Mouse (Mus musculus) myocyte (in vitro differentiated cells): ENCODE data around the gene Acsbg1. TPM values are rescaled to one million over a fixed set of nuclear protein-coding genes. Genes with fewer than 3 reads are reported as not detected.

Experiments
- H3K27me3 ChIP-seq: one replicate; pipeline ENCODE4 v1.6.1; 2011; ENCODE audit not compliant: control insufficient read depth, insufficient read depth, insufficient read length
- H3K36me3 ChIP-seq: one replicate; pipeline ENCODE4 v1.6.1; 2011; ENCODE audit not compliant: control insufficient read depth, insufficient read depth
- H3K4me2 ChIP-seq: one replicate; pipeline ENCODE4 v1.6.1; 2011; ENCODE audit warnings: low read depth, control low read depth
- H3K4me3 ChIP-seq: one replicate; pipeline ENCODE4 v1.5.1; 2011; ENCODE audit warnings: mild to moderate bottlenecking, control low read depth, moderate library complexity
- H3K79me2 ChIP-seq: one replicate; pipeline ENCODE4 v1.6.1; 2011; ENCODE audit not compliant: control insufficient read depth, insufficient read depth
- H3ac ChIP-seq: one replicate; pipeline ENCODE4 v1.6.1; 2011; ENCODE audit not compliant: control insufficient read depth, insufficient read length
- CEBPB ChIP-seq: IDR thresholded peaks from 2 replicates; pipeline ENCODE4 v1.6.1; 2011; ENCODE audit warnings: mild to moderate bottlenecking, moderate library complexity; ENCODE audit not compliant: poor library complexity, insufficient read depth, severe bottlenecking
- E2F4 ChIP-seq: IDR thresholded peaks from one replicate; pipeline ENCODE4 v1.6.1; 2011; ENCODE audit warnings: mild to moderate bottlenecking, control low read depth, moderate library complexity; ENCODE audit not compliant: insufficient read depth
- MAX ChIP-seq: IDR thresholded peaks from one replicate; pipeline ENCODE4 v1.6.1; 2011; ENCODE audit warnings: low read depth, mild to moderate bottlenecking, control low read depth
- MYOD1 ChIP-seq, 3 experiments: IDR thresholded peaks; one replicate each; pipeline ENCODE4 v1.6.1; 2011; ENCODE audit warnings: control low read depth in 2 of 3, low read depth in 2 of 3, mild to moderate bottlenecking in 2 of 3, moderate library complexity in 1 of 3; ENCODE audit not compliant: insufficient read length in 2 of 3, control insufficient read depth in 1 of 3
- MYOG ChIP-seq, 3 experiments: IDR thresholded peaks; one replicate each; pipeline ENCODE4 v1.6.1; 2011; ENCODE audit warnings: control low read depth in 2 of 3, low read depth in 2 of 3, mild to moderate bottlenecking in 2 of 3; ENCODE audit not compliant: insufficient read length in 2 of 3, control insufficient read depth in 1 of 3, insufficient read depth in 1 of 3
- POLR2A ChIP-seq: IDR thresholded peaks from one replicate; pipeline ENCODE4 v1.6.1; 2011; ENCODE audit warnings: low read depth, mild to moderate bottlenecking, control low read depth, moderate library complexity; ENCODE audit not compliant: insufficient read length
- POLR2AphosphoS2 ChIP-seq: IDR thresholded peaks from one replicate; pipeline ENCODE4 v1.6.1; 2011; ENCODE audit warnings: low read depth, control low read depth; ENCODE audit not compliant: insufficient read length
- REST ChIP-seq: IDR thresholded peaks from one replicate; pipeline ENCODE4 v1.6.1; 2011; ENCODE audit warnings: mild to moderate bottlenecking, control low read depth, moderate library complexity; ENCODE audit not compliant: insufficient read depth, insufficient read length
- SRF ChIP-seq: IDR thresholded peaks from one replicate; pipeline ENCODE4 v1.6.1; 2011; ENCODE audit warnings: low read depth; ENCODE audit not compliant: control insufficient read depth, insufficient read length
- TCF12 ChIP-seq: IDR thresholded peaks from one replicate; pipeline ENCODE4 v1.6.1; 2011; ENCODE audit warnings: mild to moderate bottlenecking, control low read depth; ENCODE audit not compliant: poor library complexity, insufficient read depth, severe bottlenecking
- TCF3 ChIP-seq: IDR thresholded peaks from one replicate; pipeline ENCODE4 v1.6.1; 2011; ENCODE audit warnings: low read depth, control low read depth; ENCODE audit not compliant: insufficient read length
- USF1 ChIP-seq: IDR thresholded peaks from one replicate; pipeline ENCODE4 v1.6.1; 2011; ENCODE audit warnings: low read depth, mild to moderate bottlenecking, control low read depth, moderate library complexity
- polyA plus RNA-seq: library from polyadenylated mRNA; unstranded; fragments of >200 nt; fragmentation: generic; extraction: Trizol; gene quantifications from one replicate; pipeline ENCODE4 v1.2.1, GENCODE M21; 2012; ENCODE audit warnings: missing spikeins

Acsbg1 gene
- polyA plus RNA-seq, 1 experiment, result 48.0 TPM

DNA sequence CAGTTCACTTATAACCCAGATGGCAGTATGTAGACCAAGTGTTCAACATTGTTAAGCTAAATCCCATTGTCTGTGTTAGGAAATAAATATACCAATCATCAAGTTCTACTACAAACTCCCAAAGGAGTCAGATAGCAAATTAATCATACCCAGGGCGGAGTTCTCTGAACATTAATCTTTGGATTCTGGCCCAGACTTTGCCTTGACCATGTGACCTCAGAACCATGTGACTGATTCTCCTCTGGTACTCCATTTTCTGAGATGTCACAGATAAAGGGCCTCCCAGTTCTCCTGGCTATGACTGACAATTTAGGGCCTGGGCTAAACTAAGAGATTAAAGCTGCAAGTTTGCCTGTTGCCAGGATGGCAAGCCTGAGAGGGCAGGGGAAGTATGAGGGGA is 12.3 kb downstream of the Acsbg1 start:
- H3K27me3 ChIP-seq, result no peaks in the 10 kb centered on the region
- H3ac ChIP-seq, result no peak overlapping the region
- H3K4me3 ChIP-seq, result no peak overlapping the region
- TF ChIP-seq POLR2AphosphoS2 (no peak), USF1 (peak; percentile 98)
- H3K79me2 ChIP-seq, result no peaks in the 10 kb centered on the region
- H3K36me3 ChIP-seq, result no peaks in the 10 kb centered on the region
- no peak overlapping the region for H3K4me2 ChIP-seq

DNA sequence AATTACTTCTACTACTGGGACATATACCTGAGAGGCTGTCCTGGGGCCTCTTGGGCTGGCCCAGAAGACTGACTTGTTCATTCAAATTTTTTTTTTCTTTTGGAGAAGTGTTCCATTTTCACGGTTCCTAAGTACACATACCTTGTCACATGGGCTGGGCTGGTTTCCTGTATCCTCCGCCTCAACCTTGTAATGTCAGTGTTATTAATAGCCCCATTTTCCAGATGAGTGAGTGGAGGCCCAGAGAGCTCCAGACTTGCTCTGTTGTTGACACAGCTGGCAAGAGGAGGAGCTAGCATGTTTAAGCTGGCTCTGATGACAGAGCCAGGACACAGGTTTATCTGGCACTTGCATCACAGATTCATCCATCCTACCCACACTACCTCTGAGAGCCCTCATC is 14.2 kb downstream of the Acsbg1 start:
- TF ChIP-seq CEBPB (peak; percentile 57), POLR2A (no peak), POLR2AphosphoS2 (no peak), E2F4 (no peak), MAX (no peak), MYOD1 (IDR thresholded peaks at IDR 0.05; ENCODE audit: control insufficient read depth in 1 of 3, insufficient read length in 2 of 3, low read depth in 2 of 3) (peak in 1 of 3 experiments; percentile 58), TCF12 (no peak), USF1 (peak; percentile 22), TCF3 (no peak), REST (no peak)
- Histone ChIP-seq H3K36me3 (no peaks in the 10 kb centered on the region), H3ac (no peak overlapping the region), H3K27me3 (no peaks in the 10 kb centered on the region), H3K4me3 (no peak overlapping the region), H3K4me2 (peak overlapping the region; percentile 22), H3K79me2 (no peaks in the 10 kb centered on the region)

DNA sequence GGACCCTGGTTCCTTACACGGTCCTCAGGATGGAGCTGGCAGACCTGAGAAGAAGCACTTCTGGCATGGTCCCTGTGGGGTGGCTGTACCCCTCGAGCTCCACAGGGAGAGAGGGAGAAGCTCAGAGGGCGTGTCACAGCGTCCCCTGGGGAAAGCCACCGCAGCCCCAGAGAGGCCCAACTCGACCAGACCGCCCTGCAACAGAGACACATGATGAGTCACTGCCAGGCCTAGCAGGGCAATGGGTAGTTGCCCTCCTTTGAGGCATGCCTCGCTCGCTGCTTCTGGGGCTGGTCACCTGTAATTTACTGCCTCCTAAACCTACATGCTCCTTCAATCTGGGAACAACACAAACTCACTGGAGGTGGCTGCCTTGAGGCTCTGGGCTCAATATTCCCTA is 15.4 kb downstream of the Acsbg1 start:
- no peak overlapping the region for H3K4me3 ChIP-seq
- H3K4me2 ChIP-seq, result peak overlapping the region; percentile 38
- no peaks in the 10 kb centered on the region for H3K36me3 ChIP-seq
- no peak overlapping the region for H3ac ChIP-seq
- no peaks in the 10 kb centered on the region for H3K27me3 ChIP-seq
- peaks cover 3% of the 10 kb centered on the region for H3K79me2 ChIP-seq
- TF ChIP-seq POLR2A (peak; percentile 11), MAX (no peak)

GRCm38 (mm10) chr9:54645530-54645929 is 16.1 kb downstream of the Acsbg1 start:
- Histone ChIP-seq H3K27me3 (no peaks in the 10 kb centered on the region), H3K36me3 (no peaks in the 10 kb centered on the region), H3K4me2 (peak overlapping the region; percentile 38), H3K79me2 (peaks cover 10% of the 10 kb centered on the region), H3K4me3 (no peak overlapping the region), H3ac (no peak overlapping the region)
- no peak for TF ChIP-seq E2F4

GRCm38 (mm10) chr9:54643179-54643578 is 18.5 kb downstream of the Acsbg1 start:
- no peak overlapping the region for H3ac ChIP-seq
- H3K36me3 ChIP-seq, result no peaks in the 10 kb centered on the region
- H3K4me2 ChIP-seq, result peak overlapping the region; percentile 25
- H3K79me2 ChIP-seq, result peaks cover 14% of the 10 kb centered on the region
- TF ChIP-seq CEBPB, result no peak
- no peak for TF ChIP-seq E2F4
- no peak for TF ChIP-seq SRF
- TF ChIP-seq REST, result no peak
- TF ChIP-seq TCF12, result no peak
- TF ChIP-seq MYOD1 (IDR thresholded peaks at IDR 0.05; ENCODE audit: control insufficient read depth in 1 of 3, insufficient read length in 2 of 3, low read depth in 2 of 3), result no peak
- TF ChIP-seq POLR2A, result no peak
- no peak for TF ChIP-seq POLR2AphosphoS2
- TF ChIP-seq TCF3, result no peak
- TF ChIP-seq MYOG (IDR thresholded peaks at IDR 0.05; ENCODE audit: control insufficient read depth in 1 of 3, insufficient read depth in 1 of 3, insufficient read length in 2 of 3, low read depth in 2 of 3), result no peak
- no peak for TF ChIP-seq USF1
- TF ChIP-seq MAX, result no peak
- H3K4me3 ChIP-seq, result no peak overlapping the region
- no peaks in the 10 kb centered on the region for H3K27me3 ChIP-seq

DNA sequence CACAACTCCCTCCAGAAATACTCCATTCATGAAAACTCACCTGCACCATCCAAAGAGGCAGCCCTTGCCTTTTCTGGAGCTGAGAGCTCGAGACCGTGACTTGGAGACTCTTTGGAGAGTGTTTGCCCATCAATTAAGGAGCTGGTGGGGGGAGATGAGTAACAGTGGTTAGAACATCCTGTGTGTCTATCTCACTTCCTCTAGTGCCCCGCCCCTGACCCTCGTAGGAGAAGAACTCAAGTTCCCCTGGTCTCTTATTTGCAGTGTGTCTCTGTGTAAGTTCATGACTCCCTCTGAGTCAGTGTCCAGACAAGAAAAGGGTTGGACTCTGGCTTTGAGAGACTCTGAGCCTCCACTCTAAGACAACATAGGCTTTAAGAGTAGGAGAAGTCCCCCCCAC is 19.1 kb downstream of the Acsbg1 start:
- Histone ChIP-seq H3K4me2 (peak overlapping the region; percentile 70), H3K36me3 (no peaks in the 10 kb centered on the region), H3K27me3 (no peaks in the 10 kb centered on the region), H3ac (no peak overlapping the region), H3K4me3 (peak overlapping the region; percentile 26), H3K79me2 (peaks cover 14% of the 10 kb centered on the region)
- TF ChIP-seq SRF (no peak), POLR2A (no peak), TCF3 (no peak), CEBPB (no peak), REST (no peak), MYOD1 (IDR thresholded peaks at IDR 0.05; ENCODE audit: control insufficient read depth in 1 of 3, insufficient read length in 2 of 3, low read depth in 2 of 3) (no peak), POLR2AphosphoS2 (no peak), MAX (no peak), TCF12 (no peak), MYOG (IDR thresholded peaks at IDR 0.05; ENCODE audit: control insufficient read depth in 1 of 3, insufficient read depth in 1 of 3, insufficient read length in 2 of 3, low read depth in 2 of 3) (no peak), USF1 (no peak), E2F4 (no peak)
